Mouse (Mus musculus): ENCODE data around the gene Asl.

Gene Asl

DNA sequence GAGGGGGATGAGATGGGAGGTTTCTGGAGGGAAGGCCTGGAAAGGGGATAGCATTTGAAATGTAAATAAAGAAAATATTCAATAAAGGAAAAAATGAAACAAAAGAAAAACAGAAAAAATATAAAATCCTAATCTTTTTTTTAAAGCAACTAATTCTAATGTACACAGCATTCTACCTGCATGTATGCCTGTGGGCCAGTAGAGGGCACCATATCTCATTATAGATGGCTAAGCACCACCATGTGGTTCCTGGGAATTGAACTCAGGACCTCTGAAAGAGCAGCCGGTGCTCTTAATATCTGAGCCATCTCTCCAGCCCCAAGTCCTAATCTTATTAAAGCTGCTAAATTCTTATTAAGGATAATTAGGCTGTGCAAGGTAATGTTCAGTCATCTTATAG lies 21.7 kb downstream of the Asl start:
- in situ Hi-C loops (cut with MboI, MseI), result no loop called here

GRCm38 (mm10) chr5:130003229-130003628 lies 25.8 kb downstream of the Asl start:
- in situ Hi-C loops (cut with MboI, MseI), result no loop called here

DNA sequence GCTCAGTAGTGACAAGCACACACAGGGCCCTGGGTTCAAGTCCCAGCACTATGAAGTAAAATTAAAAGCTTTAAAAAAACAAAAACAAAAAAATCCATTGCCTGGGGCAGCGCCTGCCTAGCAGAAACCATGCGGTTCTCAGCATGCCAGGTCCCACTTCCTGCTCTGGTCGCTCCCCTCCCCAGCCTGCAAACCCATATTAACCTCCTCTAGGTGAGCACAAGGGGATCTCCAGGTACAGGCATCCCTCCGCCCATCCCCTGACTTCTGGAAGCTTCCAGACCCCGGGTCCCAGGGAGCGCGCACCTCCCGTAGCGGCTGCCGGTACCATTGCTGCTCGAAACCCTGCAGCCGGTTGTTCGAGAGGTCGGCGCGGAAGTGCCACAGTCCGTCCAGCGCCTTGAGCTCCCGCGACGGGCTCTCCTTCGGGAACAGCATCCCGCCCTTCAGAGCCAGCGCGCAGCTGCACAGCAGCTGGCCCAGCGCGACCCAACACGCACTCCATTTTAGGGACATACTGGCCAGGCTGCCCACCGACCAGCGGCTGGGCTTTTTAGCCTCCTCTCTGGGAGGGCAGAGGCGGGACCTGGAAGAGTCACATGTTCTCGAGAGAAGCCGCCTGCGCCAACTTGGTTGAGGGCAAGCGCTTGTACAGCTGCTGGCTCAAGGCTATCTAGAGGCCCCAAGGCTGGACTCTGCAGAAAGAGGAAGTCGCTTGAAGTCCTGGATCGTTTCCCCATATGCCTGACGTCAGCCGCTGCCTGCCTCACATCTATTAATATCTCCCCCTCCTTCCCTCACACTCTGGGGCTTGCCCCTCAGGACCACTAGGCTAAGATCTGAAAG lies 26.5 kb downstream of the Asl start, which contains the start of gene Gusb:
TSS of gene Gusb (minus strand) at position 749 of the 846 bp plus-strand sequence.
- in situ Hi-C loops (cut with MboI, MseI), result no loop called here

DNA sequence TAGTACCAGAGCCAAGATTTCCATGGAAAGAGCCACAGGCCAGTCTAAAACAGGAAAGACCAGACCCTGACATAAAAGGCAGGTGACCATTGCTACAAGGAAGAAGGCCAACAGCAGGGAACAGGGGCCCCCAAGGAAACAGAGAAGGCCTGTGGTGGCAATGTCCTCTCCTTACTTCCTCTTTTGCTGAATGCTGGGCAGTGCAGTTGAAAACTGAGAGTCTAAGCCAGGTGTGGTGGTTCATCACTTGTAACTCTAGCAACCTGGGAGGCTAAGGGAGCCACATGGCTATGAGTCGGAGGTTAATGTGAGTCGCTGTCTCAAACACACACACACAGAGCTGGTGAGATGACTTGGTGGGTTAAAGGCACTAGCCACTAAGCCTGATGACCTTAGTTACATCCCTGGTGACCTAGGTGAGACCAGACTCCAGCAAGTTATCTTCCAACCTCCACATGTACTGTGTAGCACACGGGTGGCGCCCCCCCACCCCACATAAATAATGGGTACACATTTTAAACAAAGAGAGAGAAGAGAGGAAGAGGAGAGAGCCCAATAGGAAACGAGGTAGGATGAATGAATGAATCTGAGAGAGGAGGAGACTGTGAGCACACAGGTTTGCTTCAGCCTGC lies 27.6 kb downstream of the Asl start:
- in situ Hi-C loops (cut with MboI, MseI), result no loop called here

- in situ Hi-C loops (cut with MboI, MseI), result no loop called here
These were observed 28.3 kb downstream of the Asl start for GRCm38 (mm10) chr5:130000735-130001134.

DNA sequence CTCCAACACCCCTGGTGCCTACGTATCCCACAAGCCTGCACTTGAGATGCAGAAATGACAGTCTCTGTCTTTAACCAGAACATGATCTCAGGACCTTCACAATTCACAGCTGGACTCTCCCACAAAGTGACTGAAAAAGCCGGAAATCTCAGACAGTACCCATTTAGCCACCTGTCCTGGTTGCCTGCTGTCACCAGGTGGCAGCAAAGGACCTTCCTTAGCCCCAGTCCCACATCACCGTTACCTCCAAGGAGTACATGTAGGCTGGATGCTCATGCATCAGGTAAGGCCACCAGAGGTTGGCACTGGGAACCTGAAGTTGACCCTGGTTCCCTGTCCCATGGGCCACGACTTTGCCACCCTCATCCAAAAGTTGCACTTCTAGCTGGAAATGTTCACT lies 29.9 kb downstream of the Asl start:
- in situ Hi-C loops (cut with MboI, MseI), result no loop called here

DNA sequence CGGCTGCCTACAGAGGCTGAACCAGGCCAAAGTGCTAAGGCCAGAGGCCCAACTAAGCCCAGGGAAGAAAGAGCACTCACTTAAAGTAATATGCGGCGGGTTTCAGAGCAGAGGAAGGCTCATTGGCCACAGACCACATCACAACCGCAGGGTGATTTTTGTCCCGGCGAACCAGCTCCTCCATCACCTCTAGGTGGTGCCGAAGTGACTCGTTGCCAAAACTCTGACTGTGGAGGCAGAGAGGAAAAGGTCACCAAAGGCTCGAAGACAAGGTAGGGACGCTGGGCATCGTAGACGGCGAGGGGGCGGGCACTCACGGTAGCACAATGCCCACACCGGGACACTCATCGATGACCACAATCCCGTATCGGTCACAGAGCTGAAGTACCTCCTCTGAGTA lies 31.3 kb downstream of the Asl start:
- in situ Hi-C loops (cut with MboI, MseI), result no loop called here

DNA sequence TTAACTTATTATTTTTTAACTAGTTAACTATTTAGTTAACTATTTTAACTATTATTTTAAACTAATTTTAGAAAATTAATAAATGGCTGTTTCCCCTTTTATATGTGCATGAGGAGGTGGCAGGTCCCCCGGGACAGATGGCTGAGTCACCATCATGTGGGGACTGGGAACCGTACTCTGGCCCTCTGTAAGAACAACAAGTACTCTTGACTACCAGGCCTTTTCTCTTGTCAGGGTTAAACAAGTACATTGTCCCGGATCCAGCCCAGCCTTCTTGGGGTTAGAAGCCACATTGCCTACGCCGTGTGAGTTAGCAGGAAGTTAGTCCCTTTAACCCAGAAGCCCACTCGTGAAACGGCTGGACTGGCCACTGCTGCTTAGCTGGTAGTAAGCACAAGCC lies 34.1 kb downstream of the Asl start:
- in situ Hi-C loops (cut with MboI, MseI), result no loop called here

- in situ Hi-C loops (cut with MboI, MseI), result no loop called here
These were observed 35.7 kb downstream of the Asl start for GRCm38 (mm10) chr5:129993374-129993773.

- in situ Hi-C loops (cut with MboI, MseI), result no loop called here
These were observed 37.1 kb downstream of the Asl start for GRCm38 (mm10) chr5:129991898-129992297.

DNA sequence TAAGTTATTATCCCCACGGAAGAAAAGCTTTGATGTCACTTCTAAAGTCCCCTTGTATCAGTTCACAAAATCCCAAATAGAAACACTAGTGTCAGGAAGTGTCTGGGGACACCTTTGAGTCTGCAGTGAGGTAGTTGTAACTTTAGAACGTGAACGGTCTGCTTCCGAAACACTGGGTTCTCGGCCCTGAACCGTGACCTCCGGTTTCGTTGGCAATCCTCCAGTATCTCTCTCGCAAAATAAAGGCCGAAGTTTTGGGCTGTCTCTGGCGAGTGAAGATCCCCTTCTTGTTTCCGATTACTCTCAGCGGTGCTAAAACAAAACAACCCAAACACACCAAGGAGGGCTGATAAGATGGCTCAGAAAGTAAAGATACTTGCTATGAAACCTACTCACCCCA lies 39.7 kb downstream of the Asl start:
- in situ Hi-C loops (cut with MboI, MseI), result no loop called here

- in situ Hi-C loops (cut with MboI, MseI), result no loop called here
These were observed 48.8 kb downstream of the Asl start for GRCm38 (mm10) chr5:129980216-129980615.

GRCm38 (mm10) chr5:129978608-129979007 lies 50.4 kb downstream of the Asl start:
- in situ Hi-C loops (cut with MboI, MseI), result no loop called here

- in situ Hi-C loops (cut with MboI, MseI), result no loop called here
These were observed 51.3 kb downstream of the Asl start for GRCm38 (mm10) chr5:129977768-129978167.

- in situ Hi-C loops (cut with MboI, MseI), result no loop called here
These were observed 54.2 kb downstream of the Asl start for GRCm38 (mm10) chr5:129974866-129975311.

DNA sequence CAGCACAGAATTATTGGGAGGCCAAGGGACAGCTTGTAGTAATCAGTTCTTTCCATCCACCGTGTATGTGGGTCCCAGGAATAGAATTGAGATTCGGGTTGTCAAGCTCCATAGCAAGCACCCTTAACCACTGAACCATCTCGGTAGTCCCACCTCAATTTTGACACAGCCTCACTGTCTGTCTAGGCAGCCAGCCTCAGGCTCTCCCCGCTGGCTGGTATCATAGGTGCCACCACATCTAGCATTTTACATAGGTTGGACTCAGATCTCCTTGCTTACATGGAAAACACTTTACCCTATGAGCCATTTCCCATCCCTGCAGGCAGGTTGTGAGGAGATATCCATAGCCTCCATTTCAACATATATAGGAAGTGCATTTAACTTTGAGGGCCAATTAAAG lies 54.7 kb downstream of the Asl start:
- in situ Hi-C loops (cut with MboI, MseI), result no loop called here

GRCm38 (mm10) chr5:129971491-129971890 lies 57.6 kb downstream of the Asl start:
- in situ Hi-C loops (cut with MboI, MseI), result no loop called here

DNA sequence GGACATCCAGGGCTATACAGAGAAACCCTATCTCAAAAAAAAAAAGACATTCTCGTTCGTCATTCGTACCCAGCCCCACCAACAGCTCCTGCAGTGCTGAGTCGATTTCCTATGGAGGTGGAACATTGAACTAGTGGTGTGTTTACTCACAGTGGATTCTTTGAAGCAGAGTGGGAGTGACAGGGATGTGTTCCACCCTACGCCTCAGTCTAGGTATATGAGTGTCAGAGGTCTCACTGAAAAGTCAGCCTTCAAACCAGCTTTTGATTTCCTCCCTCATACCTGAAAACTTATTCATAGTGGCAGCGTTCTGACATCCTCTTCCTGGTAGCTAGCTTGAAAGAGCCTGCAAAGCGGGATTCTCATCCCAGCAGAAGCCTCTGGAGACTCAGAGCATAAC lies 60.6 kb downstream of the Asl start:
- in situ Hi-C loops (cut with MboI, MseI), result no loop called here

DNA sequence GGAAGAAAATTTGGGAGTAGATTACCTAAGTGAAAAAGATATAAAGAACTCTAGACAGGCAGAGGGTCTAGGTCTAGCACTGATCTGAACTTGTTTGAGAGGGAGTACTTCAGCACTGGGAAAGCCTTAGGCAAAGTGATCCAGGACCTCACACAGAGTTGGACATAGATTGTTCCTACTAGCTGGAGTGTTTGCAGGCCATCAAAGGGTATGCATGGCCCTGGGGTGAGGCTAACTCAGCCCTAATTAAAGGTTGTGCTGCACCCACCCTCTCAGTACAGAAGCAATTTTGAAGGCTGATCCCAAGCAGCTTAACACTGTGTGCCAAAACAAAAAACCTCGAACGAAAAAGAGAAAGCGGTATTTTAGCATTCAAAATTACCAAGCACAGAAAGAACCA lies 62.6 kb downstream of the Asl start:
- in situ Hi-C loops (cut with MboI, MseI), result no loop called here

GRCm38 (mm10) chr5:129963224-129963623 lies 65.8 kb downstream of the Asl start:
- in situ Hi-C loops (cut with MboI, MseI), result no loop called here
